Mouse (Mus musculus) limb, embryonic 15.5 days (tissue): ENCODE data around the gene Abca7. TPM values are rescaled to one million over a fixed set of nuclear protein-coding genes. Genes with fewer than 3 reads are reported as not detected.
A peak's percentile ranks its signal among the peaks of the same experiment; 100 is the strongest.

Experiments
- ATAC-seq: fragments of 200-750 bp; cut with Nextera tagmentation; 2 replicates; pipeline ENCODE4 v1.8.0; 2017; ENCODE audit warnings: low read depth, moderate TSS enrichment; ENCODE audit not compliant: insufficient number of reproducible peaks, low FRiP score, low TSS enrichment
- H3K27ac ChIP-seq: fragments of 300-500 bp; sonication (generic); 2 replicates; pipeline ENCODE4 v1.5.1; 2015; ENCODE audit warnings: moderate library complexity, mild to moderate bottlenecking, inconsistent platforms
- H3K27me3 ChIP-seq: fragments of 300-500 bp; sonication (generic); 2 replicates; pipeline ENCODE4 v1.6.1; 2015; ENCODE audit warnings: inconsistent platforms
- H3K36me3 ChIP-seq: fragments of 300-500 bp; sonication (generic); 2 replicates; pipeline ENCODE4 v1.6.1; 2015; ENCODE audit warnings: inconsistent platforms
- H3K4me1 ChIP-seq: fragments of 300-500 bp; sonication (generic); 2 replicates; pipeline ENCODE4 v1.6.1; 2015; ENCODE audit warnings: inconsistent platforms
- H3K4me2 ChIP-seq: fragments of 300-500 bp; sonication (generic); 2 replicates; pipeline ENCODE4 v1.6.1; 2015; ENCODE audit warnings: mild to moderate bottlenecking, inconsistent platforms
- H3K4me3 ChIP-seq: fragments of 300-500 bp; sonication (generic); 2 replicates; pipeline ENCODE4 v1.5.1; 2015; ENCODE audit warnings: mild to moderate bottlenecking, inconsistent platforms
- H3K9ac ChIP-seq: fragments of 300-500 bp; sonication (generic); 2 replicates; pipeline ENCODE4 v1.6.1; 2015; ENCODE audit warnings: inconsistent platforms
- H3K9me3 ChIP-seq: fragments of 300-500 bp; sonication (generic); 2 replicates; pipeline ENCODE4 v1.6.1; 2016; ENCODE audit warnings: inconsistent platforms
- WGBS: fragments of 180-500 bp; shearing (Covaris S2); methylation state at CpG from one replicate; pipeline ENCODE4 v1.1.7; 2015; 5-methylcytosine and 5-hydroxymethylcytosine counted together
- polyA plus RNA-seq: library from polyadenylated mRNA; unstranded; fragments of >200 nt; fragmentation: Nextera tagmentation; extraction: Ambion mirVana; gene quantifications from 2 replicates; pipeline ENCODE4 v1.2.1, GENCODE M21; 2015

The Abca7 gene
- polyA plus RNA-seq, 1 experiment from 2014 or later, result 3.4 TPM

- no peaks in the 10 kb centered on the region for H3K9me3 ChIP-seq
Measured at GRCm38 (mm10) chr10:80001945-80002344, 5.7 kb downstream of the Abca7 start.

GRCm38 (mm10) chr10:80002829-80003228, 6.5 kb downstream of the Abca7 start:
- WGBS, result 34% methylated on average over 21 of the region's 21 CpGs
- H3K4me1 ChIP-seq, result peaks cover 19% of the 10 kb centered on the region
- peak overlapping the region; percentile 9; the same call in 1 of the 2 replicates for H3K27ac ChIP-seq
- no peak overlapping the region for H3K4me2 ChIP-seq
- H3K4me3 ChIP-seq, result no peak overlapping the region
- H3K9me3 ChIP-seq, result no peaks in the 10 kb centered on the region
- no peak for ATAC-seq
- peaks cover 32% of the 10 kb centered on the region for H3K27me3 ChIP-seq
- H3K9ac ChIP-seq, result no peak overlapping the region
- H3K36me3 ChIP-seq, result no peaks in the 10 kb centered on the region

More at GRCm38 (mm10) chr10:80001945-80002344, 5.7 kb downstream of the Abca7 start:
- no peak overlapping the region for H3K9ac ChIP-seq
- H3K4me3 ChIP-seq, result no peak overlapping the region
- H3K4me1 ChIP-seq, result peaks cover 28% of the 10 kb centered on the region
- ATAC-seq, result peak; percentile 31; the same call in 1 of the 2 replicates
- no peak overlapping the region for H3K4me2 ChIP-seq
- H3K27ac ChIP-seq, result no peak overlapping the region
- H3K27me3 ChIP-seq, result peaks cover 38% of the 10 kb centered on the region
- WGBS, result 71% methylated on average over 9 of the region's 9 CpGs
- H3K36me3 ChIP-seq, result no peaks in the 10 kb centered on the region

DNA sequence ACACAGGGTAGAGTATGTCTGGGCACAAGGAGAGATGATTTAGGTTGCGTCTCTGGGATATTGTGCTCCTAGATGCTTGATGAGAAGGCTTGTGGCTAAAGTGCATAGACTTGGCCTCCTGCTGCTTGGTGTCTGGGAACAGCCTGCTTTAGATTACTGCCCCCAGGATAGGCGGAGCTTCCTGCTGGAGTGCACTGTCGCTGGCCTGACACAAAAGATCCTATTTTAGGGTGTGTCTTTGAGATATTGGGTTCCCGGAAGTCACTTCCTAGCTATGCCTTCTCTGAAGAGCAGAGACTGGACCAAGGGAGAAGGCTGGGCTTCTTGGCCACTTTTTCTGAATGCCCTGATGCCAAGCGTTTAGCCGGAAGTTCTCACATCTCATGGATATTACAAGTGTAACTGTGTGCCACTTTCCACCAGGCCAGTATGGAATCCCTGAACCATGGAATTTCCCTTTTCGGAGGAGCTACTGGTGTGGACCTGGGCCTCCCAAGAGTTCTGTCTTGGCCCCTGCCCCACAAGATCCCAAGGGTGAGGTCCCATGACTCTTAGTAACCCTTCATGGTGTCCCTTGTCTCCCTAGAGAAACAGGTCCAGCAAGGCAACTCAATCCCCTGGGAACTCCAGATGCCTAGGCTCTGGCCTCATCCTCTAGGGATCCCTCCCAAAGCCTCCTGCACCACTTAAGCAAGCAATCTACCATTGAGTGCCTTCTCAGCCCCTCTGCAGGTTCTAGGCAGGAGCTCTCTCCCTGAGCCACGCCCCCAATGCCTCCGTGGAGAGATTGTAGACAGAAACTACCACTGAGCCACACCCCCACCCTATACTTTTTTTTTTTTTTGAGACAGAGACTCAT, 7.3 kb downstream of the Abca7 start:
- no peak overlapping the region for H3K9ac ChIP-seq
- H3K4me2 ChIP-seq, result no peak overlapping the region
- H3K4me3 ChIP-seq, result no peak overlapping the region
- ATAC-seq, result no peak
- H3K27ac ChIP-seq, result 0 out of 2 replicates have a peak overlapping the region, but pooled peaks have one; percentile 43
- 59% methylated on average over 9 of the region's 9 CpGs for WGBS
- H3K36me3 ChIP-seq, result 0 out of 2 replicates have a peak, but pooled peaks cover 1% of the 10 kb centered on the region
- H3K4me1 ChIP-seq, result peaks cover 12% of the 10 kb centered on the region
- peaks cover 28% of the 10 kb centered on the region for H3K27me3 ChIP-seq
- H3K9me3 ChIP-seq, result no peaks in the 10 kb centered on the region

GRCm38 (mm10) chr10:80004233-80004705, 8.0 kb downstream of the Abca7 start:
- WGBS, result 87% methylated on average over 8 of the region's 8 CpGs
- Histone ChIP-seq H3K9ac (no peak overlapping the region), H3K36me3 (0 out of 2 replicates have a peak, but pooled peaks cover 3% of the 10 kb centered on the region), H3K4me3 (no peak overlapping the region), H3K9me3 (no peaks in the 10 kb centered on the region), H3K27me3 (peaks cover 27% of the 10 kb centered on the region), H3K4me2 (no peak overlapping the region), H3K27ac (no peak overlapping the region), H3K4me1 (peaks cover 12% of the 10 kb centered on the region)
- ATAC-seq, result no peak

- ATAC-seq, result no peak
- no peak overlapping the region for H3K27ac ChIP-seq
- H3K4me1 ChIP-seq, result peaks cover 13% of the 10 kb centered on the region; the same call in 1 of the 2 replicates
- no peak overlapping the region for H3K4me3 ChIP-seq
- no peak overlapping the region for H3K4me2 ChIP-seq
- peaks cover 10% of the 10 kb centered on the region; the same call in 1 of the 2 replicates for H3K9me3 ChIP-seq
- no peak overlapping the region for H3K9ac ChIP-seq
- peaks cover 52% of the 10 kb centered on the region for H3K27me3 ChIP-seq
- peaks cover 15% of the 10 kb centered on the region for H3K36me3 ChIP-seq
- WGBS, result 83% methylated on average over 6 of the region's 6 CpGs
Measured at GRCm38 (mm10) chr10:80011740-80012139, 15.4 kb downstream of the Abca7 start.

GRCm38 (mm10) chr10:80013609-80014008, 17.3 kb downstream of the Abca7 start:
- H3K27me3 ChIP-seq, result peaks cover 54% of the 10 kb centered on the region
- H3K9ac ChIP-seq, result no peak overlapping the region
- peaks cover 14% of the 10 kb centered on the region for H3K4me1 ChIP-seq
- H3K9me3 ChIP-seq, result peaks cover 10% of the 10 kb centered on the region; the same call in 1 of the 2 replicates
- H3K36me3 ChIP-seq, result peaks cover 13% of the 10 kb centered on the region
- ATAC-seq, result no peak
- H3K4me2 ChIP-seq, result no peak overlapping the region
- H3K27ac ChIP-seq, result no peak overlapping the region
- WGBS, result 30% methylated on average over 25 of the region's 25 CpGs
- no peak overlapping the region for H3K4me3 ChIP-seq

GRCm38 (mm10) chr10:80014484-80015290, 18.4 kb downstream of the Abca7 start:
- no peak for ATAC-seq
- peaks cover 25% of the 10 kb centered on the region for H3K4me1 ChIP-seq
- no peak overlapping the region for H3K4me3 ChIP-seq
- H3K27me3 ChIP-seq, result peaks cover 54% of the 10 kb centered on the region
- H3K9ac ChIP-seq, result no peak overlapping the region
- H3K4me2 ChIP-seq, result no peak overlapping the region
- no peak overlapping the region for H3K27ac ChIP-seq
- H3K9me3 ChIP-seq, result peaks cover 10% of the 10 kb centered on the region; the same call in 1 of the 2 replicates
- WGBS, result 16% methylated on average over 28 of the region's 28 CpGs
- H3K36me3 ChIP-seq, result peaks cover 12% of the 10 kb centered on the region

- Histone ChIP-seq H3K4me1 (peaks cover 34% of the 10 kb centered on the region), H3K9ac (no peak overlapping the region), H3K4me2 (no peak overlapping the region), H3K4me3 (no peak overlapping the region), H3K27me3 (peaks cover 54% of the 10 kb centered on the region), H3K9me3 (0 out of 2 replicates have a peak, but pooled peaks cover 4% of the 10 kb centered on the region), H3K36me3 (0 out of 2 replicates have a peak, but pooled peaks cover 5% of the 10 kb centered on the region), H3K27ac (no peak overlapping the region)
- no peak for ATAC-seq
- WGBS, result 71% methylated on average over 10 of the region's 10 CpGs
Measured at GRCm38 (mm10) chr10:80015583-80015982, 19.3 kb downstream of the Abca7 start.

- H3K9ac ChIP-seq, result no peak within 1 kb of the TSS
- peak within 1 kb of the TSS; percentile 10; the same call in 1 of the 2 replicates for H3K4me3 ChIP-seq
- H3K27me3 ChIP-seq, result peaks cover 54% of the 10 kb centered on the region
Measured at GRCm38 (mm10) chr10:80016511-80016910, 20.2 kb downstream of the Abca7 start, which contains the start of gene Arhgap45. Gene Arhgap45 (plus strand): TSS chr10:80016653.

DNA sequence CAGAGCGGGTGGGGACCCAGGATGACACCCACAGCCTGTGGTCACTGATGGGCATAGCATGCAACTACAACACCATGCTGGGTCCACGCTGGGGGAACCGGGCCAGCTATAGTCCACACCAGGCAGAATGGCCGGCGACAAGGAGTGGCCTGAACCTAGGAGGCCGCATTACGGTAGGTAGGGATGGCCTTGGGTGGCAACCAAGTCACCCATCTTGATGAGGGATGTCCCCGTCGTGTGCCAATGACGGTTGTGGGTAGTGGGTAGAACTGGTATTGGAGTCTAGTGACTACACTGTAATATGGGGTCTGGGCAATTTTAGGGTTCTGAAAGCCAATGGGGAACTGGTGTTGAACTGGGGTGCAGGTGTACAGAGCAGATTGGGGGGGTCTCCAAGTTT, 20.6 kb downstream of the Abca7 start:
- Histone ChIP-seq H3K27me3 (peaks cover 50% of the 10 kb centered on the region), H3K9ac (no peak overlapping the region), H3K4me2 (no peak overlapping the region), H3K9me3 (no peaks in the 10 kb centered on the region), H3K4me3 (peak overlapping the region; percentile 10; the same call in 1 of the 2 replicates), H3K27ac (no peak overlapping the region), H3K36me3 (no peaks in the 10 kb centered on the region), H3K4me1 (peaks cover 34% of the 10 kb centered on the region)
- 81% methylated on average over 10 of the region's 10 CpGs for WGBS
- no peak for ATAC-seq

More at GRCm38 (mm10) chr10:80016511-80016910, 20.2 kb downstream of the Abca7 start, which contains the start of gene Arhgap45:
- Histone ChIP-seq H3K4me2 (no peak within 1 kb of the TSS), H3K27ac (no peak within 1 kb of the TSS), H3K36me3 (no peaks in the 10 kb centered on the region), H3K9me3 (no peaks in the 10 kb centered on the region), H3K4me1 (peaks cover 34% of the 10 kb centered on the region)
- no peak for ATAC-seq
- 60% methylated on average over 11 of the region's 11 CpGs for WGBS

DNA sequence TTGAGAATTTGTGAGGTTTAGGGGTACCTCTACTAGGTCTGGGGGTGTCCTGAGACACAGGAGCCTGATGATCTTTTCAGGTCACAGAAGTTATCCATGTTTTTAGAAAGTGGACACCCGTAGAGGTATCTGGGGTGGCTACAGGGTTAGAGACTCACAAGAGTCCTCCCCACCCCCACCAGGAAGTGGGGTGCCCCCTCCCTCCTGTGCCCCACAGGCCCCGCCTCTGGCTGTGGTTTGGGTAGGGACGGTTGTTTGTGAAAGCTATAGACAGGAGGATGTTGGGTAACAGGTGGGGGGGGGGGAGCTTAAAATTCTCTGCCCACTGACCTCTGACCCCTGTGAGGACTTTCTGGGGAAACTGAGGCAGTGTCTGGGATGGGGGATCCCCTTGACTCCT, 21.1 kb downstream of the Abca7 start:
- H3K9me3 ChIP-seq, result no peaks in the 10 kb centered on the region
- WGBS, result 71% methylated on average over 3 of the region's 3 CpGs
- no peak overlapping the region for H3K4me3 ChIP-seq
- no peak for ATAC-seq
- peaks cover 46% of the 10 kb centered on the region for H3K27me3 ChIP-seq
- no peak overlapping the region for H3K4me2 ChIP-seq
- peaks cover 34% of the 10 kb centered on the region for H3K4me1 ChIP-seq
- no peak overlapping the region for H3K9ac ChIP-seq
- no peaks in the 10 kb centered on the region for H3K36me3 ChIP-seq
- H3K27ac ChIP-seq, result no peak overlapping the region
